Mouse (Mus musculus): Measurements from ENCODE around the gene Acsm5.
"Not testable (repeated sequence)": the region's sequence is repeated elsewhere in the genome, so short reads cannot be mapped to it uniquely, and the experiment has no call there.

Acsm5 gene

GRCm38 (mm10) chr7:119534389-119534788 lies 15.1 kb downstream of the Acsm5 start:
- in situ Hi-C loops (cut with MboI; ENCODE audit: low sequenced_read_pairs), result no loop called here

- in situ Hi-C loops (cut with MboI; ENCODE audit: low sequenced_read_pairs), result no loop called here
Measured at GRCm38 (mm10) chr7:119542445-119542844, 23.2 kb downstream of the Acsm5 start.

GRCm38 (mm10) chr7:119545572-119545971 lies 26.3 kb downstream of the Acsm5 start:
- in situ Hi-C loops (cut with MboI; ENCODE audit: low sequenced_read_pairs), result no loop called here

GRCm38 (mm10) chr7:119550471-119551222 lies 31.4 kb downstream of the Acsm5 start:
- in situ Hi-C loops (cut with MboI; ENCODE audit: low sequenced_read_pairs), result no loop called here

- in situ Hi-C loops (cut with MboI; ENCODE audit: low sequenced_read_pairs), result no loop called here
Measured at GRCm38 (mm10) chr7:119554040-119554439, 34.8 kb downstream of the Acsm5 start, which contains the start of gene Acsm2. Gene Acsm2 (plus strand): TSS chr7:119554340.

- in situ Hi-C loops (cut with MboI; ENCODE audit: low sequenced_read_pairs), result no loop called here
Measured at GRCm38 (mm10) chr7:119559789-119560451, 40.7 kb downstream of the Acsm5 start.

GRCm38 (mm10) chr7:119560452-119560835 lies 41.2 kb downstream of the Acsm5 start:
- in situ Hi-C loops (cut with MboI; ENCODE audit: low sequenced_read_pairs), result no loop called here

- in situ Hi-C loops (cut with MboI; ENCODE audit: low sequenced_read_pairs), result no loop called here
Measured at GRCm38 (mm10) chr7:119561441-119561840, 42.2 kb downstream of the Acsm5 start.

GRCm38 (mm10) chr7:119562476-119562875 lies 43.2 kb downstream of the Acsm5 start:
- in situ Hi-C loops (cut with MboI; ENCODE audit: low sequenced_read_pairs), result not testable (repeated sequence)

GRCm38 (mm10) chr7:119594530-119595107 lies 75.4 kb downstream of the Acsm5 start:
- in situ Hi-C loops (cut with MboI; ENCODE audit: low sequenced_read_pairs), result no loop called here
